In genomic region chr4:83418781-83419180, GRCm38 (mm10) we compare ENCODE assay signal across 9 mouse cellular contexts. TPM values are rescaled to one million over a fixed set of nuclear protein-coding genes. Genes with fewer than 3 reads are reported as not detected.
DNase-seq lines count a peak whose midpoint lies in the region; ATAC-seq and TF ChIP-seq lines count a peak whose summit lies in the region.
"Had no signal": no experiment of that assay in that cellular context is flagged by ENCODE, and none has a peak within 500 bp of the region (broad histone marks: within the 10 kb centered on the region; RNA-seq: fewer than 3 reads in every experiment).

No protein-coding gene starts in this region.

- TF ChIP-seq RAD21 in MEL (IDR thresholded peaks at IDR 0.05; ENCODE audit: low read depth, low read length) = no peak

- H3K4me1 ChIP-seq in heart, embryonic 13.5 days = peaks cover 19% of the 10 kb centered on the region
- peaks cover 3 to 4% of the 10 kb centered on the region in 2 experiments; a peak in 2 of 4 replicates for H3K4me1 ChIP-seq in MEL (ENCODE audit: control insufficient read depth in 1 of 2, insufficient read depth in 2 of 2, low read length in 2 of 2)
- H3K4me1 ChIP-seq in hindbrain, embryonic 10.5 days (replicated peaks) = peaks cover 16% of the 10 kb centered on the region

- TF ChIP-seq CTCF in MEL (IDR thresholded peaks at IDR 0.05 in 2 of 3, conservative IDR thresholded peaks at IDR 0.05 in 1 of 3; ENCODE audit: control insufficient read depth in 1 of 3, insufficient read depth in 1 of 3, low read depth in 2 of 3, low read length in 3 of 3, poor library complexity in 1 of 3, severe bottlenecking in 1 of 3) = no peak

- H3K4me2 ChIP-seq in heart, embryonic 13.5 days = peak overlapping the region; percentile 84

- peaks cover 31% of the 10 kb centered on the region for H3K36me3 ChIP-seq in heart, embryonic 13.5 days
- H3K36me3 ChIP-seq in MEL (ENCODE audit: control insufficient read depth in 1 of 2, insufficient read depth in 2 of 2, low read length in 2 of 2) (peaks cover 3 to 11% of the 10 kb centered on the region in 2 experiments; a peak in 3 of 4 replicates), macrophage (ENCODE audit: inconsistent target) (peaks cover 8% of the 10 kb centered on the region; the same call in 1 of the 2 replicates)
- peaks cover 35% of the 10 kb centered on the region for H3K36me3 ChIP-seq in hindbrain, embryonic 10.5 days

- 61% methylated on average over 2 of the region's 2 CpGs for WGBS in heart, embryonic 13.5 days
- 80% methylated on average over 2 of the region's 2 CpGs for WGBS in hindbrain, embryonic 10.5 days
- WGBS in macrophage (ENCODE audit: missing documents) = 94% methylated on average over 2 of the region's 2 CpGs

- no peak for DNase-seq in heart, adult 8-10 months (ENCODE audit: low spot score)
- DNase-seq in MEL (ENCODE audit: low read depth, low spot score) = no peak
- DNase-seq in hindbrain, embryonic 10.5 days (ENCODE audit: low spot score) = no peak
- DNase-seq in left cerebral cortex, adult 18-20 months (ENCODE audit: low spot score in 2 of 2) = no peak
- DNase-seq in urinary bladder, postnatal 4 days (ENCODE audit: low spot score in 2 of 2) = no peak
- no peak for DNase-seq in lung, adult 18-20 months
- DNase-seq: thymus, postnatal 4 days had no signal

- H3K27ac ChIP-seq in heart, embryonic 13.5 days (replicated peaks) = no peak overlapping the region
- H3K27ac ChIP-seq in MEL (ENCODE audit: control insufficient read depth, low read depth, low read length) = no peak overlapping the region
- H3K27ac ChIP-seq in hindbrain, embryonic 10.5 days = no peak overlapping the region
- no peak overlapping the region for H3K27ac ChIP-seq in macrophage

- TF ChIP-seq POLR2A in MEL (IDR thresholded peaks at IDR 0.05; ENCODE audit: control insufficient read depth in 1 of 2, insufficient read depth in 1 of 2, low read depth in 1 of 2, low read length in 2 of 2, poor library complexity in 1 of 2) = no peak

- peak overlapping the region; percentile 94 for H3K9ac ChIP-seq in heart, embryonic 13.5 days
- H3K9ac ChIP-seq in MEL (ENCODE audit: control insufficient read depth, low read depth, low read length, poor library complexity, severe bottlenecking) = peak overlapping the region; percentile 91

- H3K9me3 ChIP-seq in heart, embryonic 13.5 days = 0 out of 2 replicates have a peak, but pooled peaks cover 4% of the 10 kb centered on the region
- no peaks in the 10 kb centered on the region for H3K9me3 ChIP-seq in MEL (replicated peaks; ENCODE audit: insufficient read depth, low read length)
- no peaks in the 10 kb centered on the region; the same call in 1 of the 2 replicates for H3K9me3 ChIP-seq in hindbrain, embryonic 10.5 days

- no peak for TF ChIP-seq EP300 in MEL (IDR thresholded peaks at IDR 0.05; ENCODE audit: low read depth in 1 of 2, low read length in 2 of 2)

- peaks cover 17% of the 10 kb centered on the region for H3K79me2 ChIP-seq in MEL (ENCODE audit: control insufficient read depth, insufficient read depth, low read length, poor library complexity)
- peaks cover 53% of the 10 kb centered on the region for H3K79me2 ChIP-seq in macrophage (ENCODE audit: inconsistent target)

- H3K27me3 ChIP-seq in heart, embryonic 13.5 days (replicated peaks) = no peaks in the 10 kb centered on the region
- H3K27me3 ChIP-seq in MEL (ENCODE audit: control insufficient read depth in 1 of 2, insufficient read depth in 2 of 2, low read length in 2 of 2) = no peaks in the 10 kb centered on the region
- H3K27me3 ChIP-seq in hindbrain, embryonic 10.5 days (ENCODE audit: insufficient read depth, poor library complexity, severe bottlenecking) = no peaks in the 10 kb centered on the region

- ATAC-seq in heart, embryonic 13.5 days (ENCODE audit: extremely low read depth, insufficient number of reproducible peaks, low FRiP score, low TSS enrichment) = no peak

- peak overlapping the region; percentile 85 for H3K4me3 ChIP-seq in heart, embryonic 13.5 days
- H3K4me3 ChIP-seq in MEL (ENCODE audit: control insufficient read depth in 1 of 2, insufficient read depth in 1 of 2, low read depth in 2 of 2, low read length in 2 of 2) = peak overlapping the region; percentile 85 to 92
- H3K4me3 ChIP-seq in hindbrain, embryonic 10.5 days = peak overlapping the region; percentile 96
- H3K4me3 ChIP-seq in macrophage (ENCODE audit: inconsistent target) = peak overlapping the region; percentile 89

TF ChIP-seq in MEL, 35 proteins besides CTCF, POLR2A, EP300 and RAD21:
- TF ChIP-seq MAZ (IDR thresholded peaks at IDR 0.05; ENCODE audit: low read depth, low read length) (no peak), HCFC1 (IDR thresholded peaks at IDR 0.05; ENCODE audit: low read depth, low read length) (no peak), MXI1 (IDR thresholded peaks at IDR 0.05; ENCODE audit: low read depth, low read length) (peak; percentile 25; the same call in 1 of the 2 replicates), ZMIZ1 (IDR thresholded peaks at IDR 0.05; ENCODE audit: low read depth, low read length) (no peak)

RNA-seq across cellular contexts. Expression of gene Snapc3, which starts 1.3 kb away (rescaled TPM):
- 27.1 and 32.8 TPM in 2 replicates for polyA plus RNA-seq in heart, embryonic 13.5 days (2015; fragmentation: Nextera tagmentation; extraction: Ambion mirVana)
- 10 to 100 TPM; 13.0 to 17.1 (median 16.6) TPM for total RNA-seq in heart, adult 8-10 months (2022)
- total RNA-seq in MEL (2012; rRNA removed) = 15.3 and 16.9 TPM in 2 replicates
- polyA plus RNA-seq in MEL (2012; ENCODE audit: insufficient read depth in 1 of 2, insufficient read length in 2 of 2, low read depth in 1 of 2, low replicate concordance in 2 of 2, missing spikeins in 1 of 2) (10 to 100 TPM in 1 of 2 experiments, not detected in 1; 12.0 TPM), macrophage (2018) (6.4 to 9.8 TPM (median 7.1 TPM) in 3 replicates)
- polyA plus RNA-seq in hindbrain, embryonic 10.5 days (2016; fragmentation: Nextera tagmentation; extraction: Ambion mirVana) = 63.8 and 65.1 TPM in 2 replicates
- 100 to 1,000 TPM in 19 of 26 experiments, 10 to 100 TPM in 7; 58.2 to 207 (median 137) TPM for total RNA-seq in macrophage (2018; cell fraction: chromatin; rRNA removed)
- 10 to 100 TPM in 4 of 26 experiments, 1 to 10 TPM in 22; 2.8 to 13.0 (median 5.6) TPM for total RNA-seq in macrophage (2018; cell fraction: cytosol; rRNA removed)
- total RNA-seq in macrophage (2018; cell fraction: nucleus; rRNA removed) = 100 to 1,000 TPM in 12 of 26 experiments, 10 to 100 TPM in 14; 42.1 to 171 (median 95.0) TPM
- 10 to 100 TPM; 37.6 to 38.5 TPM for total RNA-seq in left cerebral cortex, adult 18-20 months (2021)
